Mouse (Mus musculus): ENCODE measurements around the gene Ppy. TPM values are rescaled to one million over a fixed set of nuclear protein-coding genes. Genes with fewer than 3 reads are reported as not detected.
A peak's percentile ranks its signal among the peaks of the same experiment; 100 is the strongest.

The Ppy gene
- total RNA-seq, 2 experiments from 2014 or later = not detected

DNA sequence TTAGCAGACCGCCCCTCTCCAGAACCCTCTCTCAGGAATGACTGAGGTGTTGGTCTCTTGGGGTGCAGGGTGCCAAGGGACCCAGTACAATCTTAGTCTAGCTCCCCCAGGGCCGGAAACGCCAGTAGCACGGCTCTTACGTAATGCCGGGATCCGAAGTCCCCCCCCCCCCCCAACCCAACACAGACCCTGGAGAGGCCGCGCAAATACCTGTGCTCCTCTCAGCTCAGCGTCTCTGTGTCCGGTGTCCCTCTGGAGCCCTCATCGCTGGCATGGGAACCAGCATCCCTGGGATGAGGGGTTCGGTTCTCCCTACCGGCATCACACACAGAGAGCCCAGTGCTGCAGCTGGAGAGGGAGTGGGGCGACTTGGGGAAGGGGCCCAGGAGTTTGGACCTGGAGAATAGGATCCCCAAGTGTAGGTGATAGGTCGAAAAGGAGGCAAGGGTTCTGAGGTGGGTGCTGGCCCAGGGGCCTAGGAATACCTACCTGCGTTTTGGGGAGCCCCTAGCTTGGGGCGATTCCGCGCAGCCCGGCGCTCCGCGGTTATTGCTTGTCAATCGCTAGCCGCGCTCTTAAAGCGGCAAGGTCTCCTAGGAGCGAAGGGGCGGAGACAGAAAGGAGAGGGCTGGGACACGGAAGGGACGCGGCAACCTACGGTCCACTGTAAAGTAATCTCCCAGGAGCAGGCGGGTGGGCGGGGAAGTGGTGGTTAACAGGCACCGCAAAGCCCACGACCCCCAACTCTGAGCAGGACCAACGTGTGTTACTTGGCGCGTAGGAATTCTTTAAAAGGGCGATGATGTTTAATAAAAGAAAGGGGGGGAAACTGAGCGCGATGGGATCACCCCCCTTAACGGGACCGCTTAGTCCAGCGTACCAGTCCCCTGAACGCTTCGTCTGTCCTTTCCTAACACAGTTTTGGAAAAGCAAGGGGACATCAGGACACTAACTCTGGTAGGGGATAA lies 12.9 kb downstream of the Ppy start, which contains the start of gene Mpp2:
Gene Mpp2 (minus strand): TSS at position 585 of the 968 bp plus-strand sequence.
- DNase-seq (ENCODE audit: low spot score) = peak; percentile 52

DNA sequence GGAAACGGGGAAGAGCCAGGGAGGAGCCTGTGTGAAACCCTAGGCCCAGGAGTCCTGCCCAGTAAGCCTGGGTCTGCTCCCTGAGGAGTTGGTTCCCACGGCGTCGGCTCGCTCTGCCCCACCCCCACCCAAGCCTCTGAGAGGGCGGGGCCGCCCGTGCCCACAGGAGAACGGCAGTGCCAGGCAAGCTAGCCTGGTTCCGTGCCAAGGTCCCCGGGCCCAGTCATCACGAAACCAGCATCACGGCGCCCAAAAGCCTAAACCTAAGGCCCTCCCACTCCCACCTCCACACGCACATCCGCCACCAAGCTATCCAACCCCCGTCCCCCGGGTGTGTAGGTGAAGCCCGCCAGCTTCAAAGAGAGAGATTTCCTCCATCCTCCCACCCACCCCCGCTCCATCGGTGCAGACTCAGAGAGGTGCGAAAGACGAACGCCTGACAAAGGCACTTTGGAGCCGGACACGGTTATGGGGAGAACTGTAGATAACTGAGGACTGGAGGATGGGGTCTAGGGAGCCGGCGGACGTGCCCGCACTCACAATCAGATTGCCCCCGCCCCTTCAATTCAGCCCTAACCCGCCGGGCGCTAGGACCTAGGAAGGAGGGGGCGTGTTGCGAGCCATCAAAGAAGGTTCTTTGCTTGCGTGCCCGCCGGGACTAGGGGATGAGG lies 13.9 kb downstream of the Ppy start:
- DNase-seq (ENCODE audit: low spot score) = peak; percentile 24

DNA sequence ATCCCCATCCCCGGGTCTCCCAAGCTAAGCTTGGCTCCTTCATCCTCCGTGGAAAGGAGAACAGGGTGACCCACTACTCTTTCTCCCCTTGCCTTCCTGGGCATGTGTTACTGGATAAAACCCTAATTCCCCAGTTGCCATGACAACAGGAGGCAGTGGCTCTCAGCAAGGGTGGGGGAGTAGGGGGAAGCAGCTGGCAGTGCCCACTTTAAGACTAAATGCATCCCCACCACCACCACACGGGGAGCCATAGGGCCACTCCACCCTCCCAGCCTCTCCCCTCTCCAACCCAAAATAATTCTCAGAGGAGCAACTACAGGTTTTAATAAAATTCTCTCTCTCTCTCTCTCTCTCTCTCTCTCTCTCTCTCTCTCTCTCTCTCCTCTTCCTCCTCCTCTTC lies 14.8 kb downstream of the Ppy start:
- no peak for DNase-seq (ENCODE audit: low spot score)

DNA sequence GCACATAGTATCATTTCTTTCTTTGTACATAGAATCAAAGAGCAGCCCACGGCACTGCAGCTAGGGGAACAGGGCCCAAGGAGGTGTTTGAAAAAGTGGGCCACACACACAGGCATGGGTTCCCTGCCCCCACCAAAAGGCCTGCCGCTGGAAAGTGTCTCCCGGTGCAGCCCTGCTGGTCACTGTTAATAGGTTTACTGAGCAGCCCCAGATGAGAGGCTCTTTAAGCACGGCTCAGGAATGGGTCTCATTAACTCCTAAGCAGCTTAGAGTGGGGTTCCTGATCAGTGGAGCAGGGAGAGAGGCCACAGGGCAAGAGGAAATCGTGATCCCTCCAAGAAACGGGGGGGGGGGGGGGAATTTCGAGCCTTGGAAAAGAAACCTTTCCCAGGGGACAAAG lies 17.0 kb downstream of the Ppy start:
- DNase-seq (ENCODE audit: low spot score) = no peak

DNA sequence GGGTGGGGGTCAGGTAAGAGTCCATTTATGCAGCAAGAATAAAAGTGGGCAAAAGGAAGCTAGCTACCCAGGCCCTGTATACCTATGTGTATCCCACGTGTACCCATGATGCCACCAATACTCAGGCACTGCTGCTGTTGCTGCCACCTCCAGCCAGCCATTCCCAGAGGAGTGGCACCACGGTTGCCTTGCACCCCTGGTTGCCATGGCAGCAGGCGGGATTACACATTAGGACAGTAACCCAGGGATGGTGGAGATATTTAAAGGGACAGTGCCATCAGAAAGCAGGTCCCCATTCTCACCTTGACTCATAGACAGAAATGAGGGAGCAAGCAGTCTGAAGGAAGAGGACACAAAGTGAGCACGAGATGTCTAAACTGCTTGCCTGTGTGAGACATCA lies 17.9 kb downstream of the Ppy start:
- DNase-seq (ENCODE audit: low spot score) = no peak

DNA sequence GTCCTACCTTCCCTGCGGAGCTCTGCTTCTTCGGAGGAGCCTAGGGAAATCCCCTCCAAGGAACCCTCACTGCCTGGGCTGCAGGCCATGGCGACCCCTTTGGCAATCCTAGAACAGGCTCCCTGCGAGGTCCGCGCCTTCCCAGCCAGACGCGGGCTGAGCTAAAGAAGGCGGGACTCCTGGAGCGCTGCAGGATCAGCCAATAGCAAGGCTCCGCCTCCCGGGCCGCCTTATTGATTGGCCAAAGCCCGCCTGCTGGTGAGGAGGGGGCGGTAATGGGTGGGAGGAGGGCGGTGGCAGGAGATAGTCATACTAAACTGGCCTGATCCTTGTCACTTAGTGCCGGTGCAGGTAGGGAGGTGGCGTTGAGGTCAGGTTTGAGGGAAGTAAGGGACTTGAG lies 18.8 kb downstream of the Ppy start:
- DNase-seq (ENCODE audit: low spot score) = peak; percentile 32

DNA sequence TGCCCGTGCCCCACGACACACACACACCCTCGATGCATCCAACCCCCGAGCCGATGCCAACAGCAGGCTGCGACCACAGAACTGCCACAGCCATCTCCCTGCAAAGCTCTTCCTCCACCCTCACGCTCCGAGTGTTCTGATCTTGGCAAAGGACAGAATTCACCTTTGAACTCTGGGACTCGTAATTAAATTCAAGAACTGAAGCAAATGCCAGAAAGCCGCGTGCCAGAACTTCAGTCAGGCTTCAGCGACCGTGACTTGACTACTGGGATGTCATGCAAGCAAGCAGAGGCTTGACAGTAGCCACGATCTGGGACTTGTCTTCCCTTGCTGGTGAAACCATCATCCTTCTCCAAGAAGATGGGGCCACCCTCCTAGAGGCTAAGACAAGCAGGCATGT lies 27.4 kb downstream of the Ppy start:
- DNase-seq (ENCODE audit: low spot score) = no peak

DNA sequence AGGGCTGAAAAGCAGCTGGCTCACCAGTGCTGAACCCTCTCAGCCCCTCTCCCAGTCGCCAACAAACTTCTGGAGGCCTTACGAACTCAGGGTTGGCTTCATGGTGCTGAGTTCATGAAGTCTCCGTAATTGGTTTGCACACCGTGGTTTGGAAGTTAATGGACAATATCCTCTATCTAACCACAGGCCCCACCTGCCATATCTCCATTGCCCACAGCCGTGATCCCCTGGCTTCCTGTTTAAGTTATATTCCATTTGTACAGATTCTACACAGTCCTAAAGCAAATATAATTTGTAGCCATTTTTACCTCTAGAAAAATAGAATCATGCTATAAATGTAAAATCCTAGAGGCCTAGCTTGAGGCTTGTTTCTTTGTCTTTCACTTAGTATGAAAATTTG lies 28.4 kb downstream of the Ppy start:
- no peak for DNase-seq (ENCODE audit: low spot score)

DNA sequence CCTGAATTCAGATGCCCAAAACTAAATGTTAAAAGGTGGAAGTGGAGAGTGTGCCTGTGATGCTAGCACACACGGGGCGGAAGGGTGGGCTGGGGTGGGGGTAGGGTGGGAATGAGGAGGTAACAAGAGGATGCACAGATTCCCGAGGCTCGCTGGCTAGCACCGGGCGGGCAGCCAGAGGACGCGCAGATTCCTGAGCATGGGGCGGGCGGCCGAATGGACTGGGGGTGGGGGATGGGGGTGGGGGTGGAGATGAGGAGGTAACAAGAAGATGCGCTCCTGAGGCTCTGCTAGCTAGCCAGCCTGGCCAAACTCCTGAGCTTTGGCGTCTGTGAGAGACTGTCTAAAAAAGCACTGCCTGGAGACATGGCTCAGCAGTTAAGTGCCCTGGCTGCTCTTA lies 30.7 kb downstream of the Ppy start:
- no peak for DNase-seq (ENCODE audit: low spot score)

DNA sequence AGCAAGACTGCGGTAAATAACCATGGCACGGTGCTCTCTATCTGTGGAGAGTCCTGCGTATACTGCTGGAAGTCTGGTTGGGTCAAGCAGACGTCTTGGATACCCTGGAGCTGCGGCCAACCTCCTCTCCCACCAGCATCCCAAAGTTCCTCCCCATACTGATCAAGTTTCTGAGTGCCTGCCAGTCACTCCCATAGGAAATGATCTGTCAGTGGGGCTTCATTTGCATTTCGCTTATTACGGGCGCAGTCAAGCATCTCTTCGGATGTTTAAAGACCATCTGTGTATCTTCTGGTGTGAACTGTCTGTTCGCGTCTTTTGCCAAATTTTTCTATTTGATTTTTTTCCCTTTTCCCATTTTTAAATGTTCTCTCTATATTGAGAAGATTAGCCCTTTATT lies 31.5 kb downstream of the Ppy start:
- no peak for DNase-seq (ENCODE audit: low spot score)

DNA sequence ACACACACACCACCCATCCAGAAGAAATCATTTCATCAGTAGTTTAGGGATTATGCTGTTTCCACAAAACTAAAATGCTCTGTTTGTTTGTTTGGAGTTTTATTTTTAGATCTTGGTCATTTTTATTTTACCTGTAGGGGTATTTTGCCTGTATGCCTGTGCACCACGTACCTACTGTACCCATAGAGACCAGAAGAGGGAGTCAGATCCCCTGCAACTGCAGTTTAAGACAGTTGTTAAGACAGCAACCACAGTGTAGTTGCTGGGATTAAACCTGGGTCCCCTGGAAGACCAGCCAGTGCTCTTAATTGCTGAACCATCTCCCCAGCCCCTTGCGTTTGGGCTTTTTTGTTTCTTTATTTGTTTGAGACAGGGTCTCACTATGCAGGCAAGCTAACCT lies 32.1 kb downstream of the Ppy start:
- no peak for DNase-seq (ENCODE audit: low spot score)

DNA sequence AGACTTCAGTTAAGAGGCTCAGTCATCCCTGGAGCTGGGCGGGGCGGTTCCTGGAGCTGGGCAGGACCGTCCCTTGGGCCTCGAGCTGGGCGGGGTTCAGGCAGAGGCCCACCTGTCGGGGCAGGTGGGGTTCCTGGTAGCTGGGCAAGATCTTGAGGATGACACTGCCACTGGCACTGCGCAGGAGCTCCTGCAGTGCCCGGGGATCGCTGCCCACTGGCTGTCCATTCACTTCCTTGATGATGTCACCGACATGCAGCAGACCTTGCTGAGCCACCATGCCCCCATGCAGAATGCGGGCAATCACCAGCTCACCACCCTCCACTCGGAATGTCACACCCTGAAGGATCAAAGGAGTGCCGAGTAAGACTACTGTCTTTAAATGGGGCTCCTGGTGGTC lies 38.0 kb downstream of the Ppy start:
- DNase-seq (ENCODE audit: low spot score) = no peak

DNA sequence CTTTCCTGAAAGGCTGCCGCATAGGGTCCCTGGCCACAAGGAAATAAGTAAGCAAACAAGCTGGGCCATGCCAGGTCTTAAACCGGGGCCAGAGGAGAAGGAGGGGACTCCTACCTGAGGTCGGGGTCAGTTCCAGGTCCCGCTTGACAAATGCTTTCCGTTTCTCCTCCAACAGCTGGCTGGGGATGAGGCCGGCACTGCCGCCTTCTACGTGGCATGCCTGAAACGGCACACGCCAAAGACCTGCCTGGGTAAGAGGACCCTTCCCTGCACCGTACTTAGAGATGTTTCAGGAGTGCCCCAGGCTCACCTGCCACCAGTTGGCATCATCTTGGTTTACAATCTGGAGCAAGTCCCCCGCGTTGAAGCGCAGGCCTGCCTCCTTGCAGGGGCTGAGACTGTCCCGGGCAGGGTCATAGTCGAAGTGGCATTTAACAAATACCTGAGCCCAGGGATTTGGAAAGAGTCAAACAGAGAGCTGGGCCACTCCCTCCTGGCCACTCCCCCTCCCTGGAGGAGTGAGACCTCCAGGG lies 39.1 kb downstream of the Ppy start:
- DNase-seq (ENCODE audit: low spot score) = no peak

DNA sequence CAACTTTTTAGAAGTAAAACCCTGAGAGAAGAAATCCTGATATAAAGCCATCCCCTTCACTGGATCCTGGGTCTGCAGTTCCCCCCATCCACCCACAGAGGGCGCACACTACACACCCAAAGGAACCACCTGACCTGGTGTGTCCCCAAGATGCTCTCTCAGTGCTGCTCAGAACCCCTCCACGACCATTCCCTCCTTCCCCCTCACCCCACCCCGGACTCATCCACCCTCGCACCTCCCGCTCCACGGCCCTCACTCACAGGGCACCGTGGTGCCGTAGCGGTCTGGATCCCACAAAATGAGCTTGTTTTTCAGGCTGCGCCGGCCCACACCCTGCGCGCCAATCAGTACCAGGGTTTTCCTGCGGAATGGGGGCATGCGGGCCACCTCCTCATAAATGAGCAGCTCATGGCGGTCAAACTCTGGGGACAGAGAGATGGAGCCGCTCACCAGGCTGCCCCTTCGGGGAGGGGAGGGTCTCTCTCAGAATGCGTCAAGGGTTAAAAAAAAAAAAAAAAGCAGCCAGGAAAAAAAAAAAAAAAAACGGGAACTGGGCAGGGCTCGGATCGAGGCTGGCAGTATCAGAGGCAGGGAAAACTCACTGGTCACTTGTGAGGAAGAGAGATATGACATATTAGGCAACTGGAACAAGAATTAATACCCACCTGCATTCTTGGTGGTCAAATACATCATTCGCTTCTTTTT lies 39.7 kb downstream of the Ppy start:
- DNase-seq (ENCODE audit: low spot score) = peak; percentile 79

DNA sequence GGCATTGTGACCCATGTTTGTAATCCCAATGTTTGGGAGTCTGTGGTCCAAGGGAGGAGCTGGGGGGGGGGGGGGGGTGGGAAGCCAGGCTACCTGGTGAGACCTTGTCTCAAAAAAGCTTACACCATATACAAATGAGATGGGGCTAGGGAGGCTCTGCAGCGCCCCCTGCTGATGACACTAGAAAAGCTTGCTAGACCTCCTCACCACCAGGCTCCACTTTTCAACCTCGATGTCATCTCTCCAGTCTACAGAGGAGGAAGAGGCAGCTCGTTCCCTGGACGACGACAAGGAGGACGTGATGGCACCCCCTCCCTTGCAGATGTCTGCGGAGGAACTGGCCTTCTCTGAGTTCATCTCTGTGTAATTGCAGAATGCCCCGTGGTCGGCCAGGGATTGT lies 47.3 kb downstream of the Ppy start:
- DNase-seq (ENCODE audit: low spot score) = peak; percentile 59

DNA sequence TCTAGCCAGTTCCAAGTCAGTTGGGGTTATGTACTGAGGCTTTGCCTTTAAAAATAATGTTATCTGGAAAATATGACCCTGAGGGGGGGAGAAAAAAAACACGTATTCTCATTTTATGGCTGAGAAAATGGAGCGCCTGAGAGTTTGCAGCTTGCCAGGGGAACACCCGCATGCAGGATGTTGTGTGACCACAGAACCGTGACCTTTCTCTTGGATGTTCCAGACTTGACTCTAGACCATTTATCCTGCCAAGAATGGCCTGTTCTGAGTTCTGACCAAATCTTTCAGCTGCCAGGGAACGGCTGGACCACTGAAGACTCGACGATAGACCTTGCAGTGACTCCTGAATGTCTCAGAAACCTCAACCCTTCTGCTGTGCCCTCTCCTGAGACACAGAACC lies 47.9 kb downstream of the Ppy start:
- DNase-seq (ENCODE audit: low spot score) = peak; percentile 63

DNA sequence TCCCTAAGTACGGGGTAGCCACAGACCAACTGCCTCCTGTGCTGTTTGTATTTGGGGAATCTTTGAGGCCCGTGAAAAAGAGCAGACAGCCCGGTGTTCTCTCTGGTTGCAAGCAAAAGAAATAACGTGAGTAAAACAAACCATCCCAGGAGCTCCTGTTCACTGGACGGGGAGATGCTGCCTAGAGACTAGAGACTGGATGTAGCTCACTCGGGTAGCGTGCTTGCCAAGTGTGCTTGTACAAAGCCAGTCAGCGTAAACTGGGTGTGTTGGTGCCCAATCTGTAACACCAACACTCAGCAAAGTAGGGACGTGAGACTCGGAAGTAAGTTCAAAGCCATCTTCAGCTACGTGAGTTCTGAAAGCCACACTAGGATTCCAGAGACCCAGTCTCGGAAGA lies 48.4 kb downstream of the Ppy start:
- DNase-seq (ENCODE audit: low spot score) = no peak

DNA sequence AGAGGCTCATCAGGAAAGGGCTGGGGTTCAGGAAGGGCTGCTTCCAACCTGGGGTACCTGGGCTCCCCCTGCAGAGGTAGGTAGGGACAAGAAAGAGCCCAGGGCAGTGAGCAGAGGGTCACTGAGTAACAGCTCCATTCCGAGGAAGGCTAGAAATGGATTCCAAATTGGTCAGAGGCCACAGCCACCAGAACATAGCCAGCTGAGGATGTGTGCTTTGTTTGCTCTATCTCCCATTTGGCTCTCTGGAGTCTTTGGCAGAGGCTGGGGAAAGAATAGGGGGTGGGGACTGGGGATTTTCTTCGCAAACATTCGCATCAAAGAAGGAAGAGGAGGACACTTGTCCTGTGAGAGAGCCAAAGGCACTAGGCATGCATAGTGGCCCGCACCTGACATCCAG lies 49.2 kb downstream of the Ppy start:
- DNase-seq (ENCODE audit: low spot score) = peak; percentile 47

DNA sequence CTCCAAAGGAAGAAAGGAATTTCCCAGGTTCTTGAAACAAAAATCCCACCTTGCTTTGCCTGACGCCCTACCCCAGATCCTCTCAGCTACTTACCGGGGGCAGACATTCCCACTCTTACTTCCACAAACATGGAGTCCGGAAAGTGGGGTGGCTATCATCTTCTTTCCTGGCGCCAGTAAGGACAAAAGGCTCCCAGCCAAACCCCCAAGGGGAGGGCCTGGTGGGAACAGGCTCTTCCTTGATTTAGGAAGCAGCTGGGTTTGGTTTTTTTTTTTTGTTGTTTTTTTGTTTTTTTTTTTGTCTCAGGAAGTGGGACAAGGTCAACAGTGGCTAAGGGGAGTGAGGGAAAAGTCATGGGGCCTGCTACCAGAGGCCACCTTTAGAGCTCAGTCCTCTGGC lies 49.6 kb downstream of the Ppy start:
- peak; percentile 74 for DNase-seq (ENCODE audit: low spot score)
